Mouse (Mus musculus): ENCODE measurements around the gene Dnajb14. TPM values are rescaled to one million over a fixed set of nuclear protein-coding genes. Genes with fewer than 3 reads are reported as not detected.
A peak's percentile ranks its signal among the peaks of the same experiment; 100 is the strongest.

Gene Dnajb14
- polyA plus RNA-seq, 1 experiment from 2014 or later, result 15.8 TPM

GRCm38 (mm10) chr3:137929940-137930339, 62.5 kb downstream of the Dnajb14 start:
- H3K27me3 ChIP-seq (replicated peaks), result no peaks in the 10 kb centered on the region
- ATAC-seq (replicated peaks), result no peak
- no peak overlapping the region for H3K4me2 ChIP-seq
- peaks cover 13% of the 10 kb centered on the region for H3K36me3 ChIP-seq (replicated peaks)
- no peaks in the 10 kb centered on the region for H3K4me1 ChIP-seq
- H3K4me3 ChIP-seq, result no peak overlapping the region
- H3K9me3 ChIP-seq, result no peaks in the 10 kb centered on the region
- no peak overlapping the region for H3K27ac ChIP-seq
- H3K9ac ChIP-seq, result no peak overlapping the region
- WGBS, result 94% methylated on average over 3 of the region's 3 CpGs

GRCm38 (mm10) chr3:137932748-137933147, 65.3 kb downstream of the Dnajb14 start:
- H3K4me2 ChIP-seq, result no peak overlapping the region
- no peak overlapping the region for H3K4me3 ChIP-seq
- no peaks in the 10 kb centered on the region for H3K27me3 ChIP-seq (replicated peaks)
- H3K27ac ChIP-seq, result no peak overlapping the region
- H3K9me3 ChIP-seq, result no peaks in the 10 kb centered on the region
- H3K36me3 ChIP-seq (replicated peaks), result peaks cover 4% of the 10 kb centered on the region; the same call in 1 of the 2 replicates
- no peak for ATAC-seq (replicated peaks)
- H3K4me1 ChIP-seq, result no peaks in the 10 kb centered on the region
- no peak overlapping the region for H3K9ac ChIP-seq
- 78% methylated on average over 7 of the region's 7 CpGs for WGBS

- Histone ChIP-seq H3K4me2 (no peak overlapping the region), H3K9ac (no peak overlapping the region), H3K4me3 (no peak overlapping the region), H3K27ac (no peak overlapping the region), H3K27me3 (replicated peaks) (no peaks in the 10 kb centered on the region), H3K9me3 (no peaks in the 10 kb centered on the region), H3K4me1 (no peaks in the 10 kb centered on the region), H3K36me3 (replicated peaks) (0 out of 2 replicates have a peak, but pooled peaks cover 4% of the 10 kb centered on the region)
- no peak for ATAC-seq (replicated peaks)
- 86% methylated on average over 3 of the region's 3 CpGs for WGBS
These were observed 66.5 kb downstream of the Dnajb14 start for GRCm38 (mm10) chr3:137933986-137934385.

- no peak overlapping the region for H3K4me2 ChIP-seq
- no peak overlapping the region for H3K27ac ChIP-seq
- no peak for ATAC-seq (replicated peaks)
- WGBS, result 36% methylated on average over 5 of the region's 5 CpGs
- H3K36me3 ChIP-seq (replicated peaks), result no peaks in the 10 kb centered on the region
- no peaks in the 10 kb centered on the region for H3K27me3 ChIP-seq (replicated peaks)
- no peak overlapping the region for H3K4me3 ChIP-seq
- H3K9ac ChIP-seq, result no peak overlapping the region
- no peaks in the 10 kb centered on the region for H3K9me3 ChIP-seq
- no peaks in the 10 kb centered on the region for H3K4me1 ChIP-seq
These were observed 68.4 kb downstream of the Dnajb14 start for GRCm38 (mm10) chr3:137935570-137936525.

DNA sequence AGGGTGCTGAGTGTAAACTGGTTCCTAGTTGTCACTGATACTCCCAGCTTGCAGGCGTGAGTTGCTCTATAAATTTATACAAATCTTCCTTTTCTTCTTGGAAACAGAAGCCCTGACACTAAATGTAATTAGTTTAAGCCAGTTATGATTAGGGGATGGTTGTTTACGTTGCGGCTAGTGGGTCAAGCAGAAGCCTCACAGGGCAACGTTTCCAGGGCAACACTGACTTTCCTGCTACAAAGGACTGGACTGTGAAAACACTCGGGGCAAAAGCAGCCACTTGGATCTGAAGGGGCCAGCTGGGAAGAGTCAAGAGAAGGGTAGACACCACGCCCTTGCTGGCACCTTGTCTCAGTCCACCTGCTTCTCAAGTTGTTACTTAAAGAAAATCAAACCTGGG, 69.1 kb downstream of the Dnajb14 start:
- H3K4me3 ChIP-seq, result no peak overlapping the region
- H3K9ac ChIP-seq, result no peak overlapping the region
- 0 out of 2 replicates have a peak overlapping the region, but pooled peaks have one; percentile 12 for H3K27ac ChIP-seq
- H3K27me3 ChIP-seq (replicated peaks), result no peaks in the 10 kb centered on the region
- H3K4me1 ChIP-seq, result no peaks in the 10 kb centered on the region
- ATAC-seq (replicated peaks), result no peak
- no peak overlapping the region for H3K4me2 ChIP-seq
- no peaks in the 10 kb centered on the region for H3K36me3 ChIP-seq (replicated peaks)
- no peaks in the 10 kb centered on the region for H3K9me3 ChIP-seq
- WGBS, result 27% methylated on average over 6 of the region's 6 CpGs

DNA sequence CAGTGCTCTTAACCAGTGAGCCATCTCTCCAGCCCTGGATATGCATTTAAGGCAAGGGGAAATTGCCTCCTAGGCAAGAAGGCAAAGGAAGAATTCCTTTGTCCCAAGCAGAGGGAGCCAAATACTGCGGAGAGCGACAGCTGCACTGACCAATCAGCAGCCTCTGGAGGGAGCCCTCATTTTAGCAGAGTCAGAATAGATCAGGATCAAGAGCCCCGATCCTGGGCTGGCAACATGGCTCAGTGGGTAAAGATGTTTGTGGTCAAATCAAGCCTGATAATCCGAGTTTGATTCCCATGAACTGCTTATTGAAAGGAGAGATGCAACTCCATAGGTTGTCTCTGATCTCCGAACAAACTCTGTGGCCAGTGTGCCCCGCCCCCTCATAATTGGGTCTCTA, 71.1 kb downstream of the Dnajb14 start:
- 32% methylated on average over 6 of the region's 6 CpGs for WGBS
- ATAC-seq (replicated peaks), result peak; percentile 54

GRCm38 (mm10) chr3:137940757-137941156, 73.3 kb downstream of the Dnajb14 start:
- no peak overlapping the region for H3K9ac ChIP-seq
- no peak overlapping the region for H3K4me2 ChIP-seq
- H3K4me3 ChIP-seq, result no peak overlapping the region
- no peak for ATAC-seq (replicated peaks)
- no peak overlapping the region for H3K27ac ChIP-seq
- 67% methylated on average over 4 of the region's 4 CpGs for WGBS
- no peaks in the 10 kb centered on the region for H3K4me1 ChIP-seq
- H3K9me3 ChIP-seq, result no peaks in the 10 kb centered on the region
- no peaks in the 10 kb centered on the region for H3K36me3 ChIP-seq (replicated peaks)
- no peaks in the 10 kb centered on the region for H3K27me3 ChIP-seq (replicated peaks)

More for the DNA sequence above, 71.1 kb downstream of the Dnajb14 start:
- Histone ChIP-seq H3K9ac (no peak overlapping the region), H3K9me3 (no peaks in the 10 kb centered on the region), H3K27ac (no peak overlapping the region), H3K4me3 (no peak overlapping the region), H3K27me3 (replicated peaks) (no peaks in the 10 kb centered on the region), H3K36me3 (replicated peaks) (no peaks in the 10 kb centered on the region), H3K4me2 (0 out of 2 replicates have a peak overlapping the region, but pooled peaks have one; percentile 4), H3K4me1 (no peaks in the 10 kb centered on the region)

GRCm38 (mm10) chr3:137941555-137941954, 74.1 kb downstream of the Dnajb14 start:
- Histone ChIP-seq H3K27me3 (replicated peaks) (no peaks in the 10 kb centered on the region), H3K27ac (no peak overlapping the region), H3K36me3 (replicated peaks) (no peaks in the 10 kb centered on the region), H3K4me1 (no peaks in the 10 kb centered on the region), H3K4me2 (no peak overlapping the region), H3K9ac (no peak overlapping the region), H3K9me3 (no peaks in the 10 kb centered on the region), H3K4me3 (no peak overlapping the region)
- no peak for ATAC-seq (replicated peaks)

DNA sequence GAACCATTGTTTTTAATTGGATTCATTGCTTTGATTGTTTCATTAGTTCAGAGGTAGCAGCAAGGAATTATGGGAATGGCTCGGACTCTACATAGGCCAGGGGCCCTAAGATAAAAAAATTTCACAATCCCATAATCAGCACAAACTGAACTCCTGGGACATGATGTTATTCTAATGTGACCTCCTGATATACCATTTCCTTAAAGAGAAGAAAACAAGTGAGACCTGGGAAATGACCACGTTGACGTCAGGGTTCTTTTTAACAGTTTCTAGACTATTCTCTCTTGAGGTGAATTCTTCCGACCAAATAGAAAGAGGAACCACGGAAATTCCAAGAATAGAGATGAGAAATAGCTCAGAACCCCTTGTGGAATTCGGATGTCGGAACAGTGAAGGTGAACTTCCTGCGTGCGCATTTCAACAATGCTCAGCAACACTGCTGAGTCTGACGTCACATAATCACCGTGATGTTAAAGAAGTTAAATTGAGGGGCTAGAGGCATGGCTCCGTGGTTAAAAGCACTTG, 74.7 kb downstream of the Dnajb14 start:
- Histone ChIP-seq H3K4me3 (no peak overlapping the region), H3K36me3 (replicated peaks) (no peaks in the 10 kb centered on the region), H3K27ac (no peak overlapping the region), H3K9ac (no peak overlapping the region), H3K4me2 (no peak overlapping the region), H3K27me3 (replicated peaks) (no peaks in the 10 kb centered on the region), H3K9me3 (no peaks in the 10 kb centered on the region), H3K4me1 (no peaks in the 10 kb centered on the region)
- WGBS, result 92% methylated on average over 12 of the region's 12 CpGs
- no peak for ATAC-seq (replicated peaks)

DNA sequence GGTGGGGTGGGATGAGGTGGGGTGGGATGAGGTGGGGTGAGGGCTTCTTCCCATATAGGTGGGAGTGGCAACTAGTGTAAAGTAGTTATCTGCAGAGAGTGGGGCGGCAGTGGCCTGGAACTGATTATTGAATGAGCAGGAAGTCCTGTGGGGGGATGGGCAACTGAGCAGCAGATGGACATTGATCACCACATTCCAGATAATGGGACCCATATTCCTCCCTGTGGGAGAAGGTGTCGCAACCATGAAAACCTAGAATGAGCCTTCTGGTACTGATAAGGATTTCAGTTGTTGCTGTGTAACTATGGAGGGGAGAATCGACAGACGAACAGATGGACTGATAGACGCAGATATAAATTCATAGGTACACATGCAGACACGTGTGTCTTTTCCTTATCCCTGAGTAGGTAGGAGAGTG, 76.3 kb downstream of the Dnajb14 start:
- no peak overlapping the region for H3K4me2 ChIP-seq
- 89% methylated on average over 6 of the region's 6 CpGs for WGBS
- no peak overlapping the region for H3K27ac ChIP-seq
- H3K9ac ChIP-seq, result no peak overlapping the region
- no peaks in the 10 kb centered on the region for H3K36me3 ChIP-seq (replicated peaks)
- H3K9me3 ChIP-seq, result no peaks in the 10 kb centered on the region
- ATAC-seq (replicated peaks), result no peak
- H3K4me3 ChIP-seq, result no peak overlapping the region
- H3K4me1 ChIP-seq, result no peaks in the 10 kb centered on the region
- H3K27me3 ChIP-seq (replicated peaks), result no peaks in the 10 kb centered on the region

DNA sequence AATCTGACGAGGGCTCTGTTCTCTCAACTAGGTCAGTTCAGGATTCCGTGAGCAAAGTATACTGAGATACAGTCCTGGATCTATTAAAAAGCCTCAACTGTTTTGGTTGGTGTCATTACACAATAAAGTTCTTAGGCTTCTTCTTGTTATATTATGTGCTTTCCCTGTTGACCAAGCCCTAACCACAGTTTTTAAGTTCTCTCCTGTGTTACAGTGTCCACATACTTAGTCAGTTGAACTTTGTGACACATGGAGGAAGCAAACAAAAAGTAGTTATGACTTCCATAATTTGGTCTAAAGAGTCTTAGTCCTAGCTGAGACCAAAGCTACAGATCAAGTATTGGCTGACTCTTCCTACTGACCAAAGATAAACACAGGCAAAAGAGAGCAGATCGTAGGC, 79.4 kb downstream of the Dnajb14 start:
- no peak for ATAC-seq (replicated peaks)

DNA sequence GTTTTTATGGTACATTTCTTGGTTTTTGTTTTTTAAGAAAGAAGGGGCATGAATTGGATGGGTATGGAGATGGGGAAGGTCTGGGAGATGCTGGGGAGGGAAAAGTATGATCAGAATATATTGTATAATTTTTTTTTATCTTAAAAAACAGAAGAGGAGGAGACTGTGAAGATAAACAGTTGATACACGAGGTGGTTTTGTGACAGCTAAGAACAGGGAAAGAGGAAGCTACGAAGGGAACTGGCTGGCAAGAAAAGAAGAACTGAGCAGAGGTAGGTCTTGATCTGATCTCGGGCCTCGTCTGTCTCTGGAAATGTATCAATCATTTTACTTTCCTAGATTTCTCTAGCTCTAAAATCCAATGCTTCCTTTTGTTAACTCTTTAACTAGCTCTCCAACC, 80.0 kb downstream of the Dnajb14 start:
- no peak overlapping the region for H3K4me2 ChIP-seq
- WGBS, result 81% methylated on average over 4 of the region's 4 CpGs
- H3K36me3 ChIP-seq (replicated peaks), result no peaks in the 10 kb centered on the region
- H3K27ac ChIP-seq, result no peak overlapping the region
- H3K4me3 ChIP-seq, result no peak overlapping the region
- no peak for ATAC-seq (replicated peaks)
- peaks cover 9% of the 10 kb centered on the region for H3K4me1 ChIP-seq
- no peak overlapping the region for H3K9ac ChIP-seq
- H3K9me3 ChIP-seq, result no peaks in the 10 kb centered on the region
- H3K27me3 ChIP-seq (replicated peaks), result no peaks in the 10 kb centered on the region

More for the DNA sequence above, 79.4 kb downstream of the Dnajb14 start:
- H3K36me3 ChIP-seq (replicated peaks), result no peaks in the 10 kb centered on the region
- H3K9ac ChIP-seq, result no peak overlapping the region
- no peak overlapping the region for H3K27ac ChIP-seq
- 90% methylated on average over 3 of the region's 3 CpGs for WGBS
- no peak overlapping the region for H3K4me3 ChIP-seq
- H3K27me3 ChIP-seq (replicated peaks), result no peaks in the 10 kb centered on the region
- H3K9me3 ChIP-seq, result no peaks in the 10 kb centered on the region
- H3K4me1 ChIP-seq, result peaks cover 2% of the 10 kb centered on the region
- H3K4me2 ChIP-seq, result no peak overlapping the region

All from midbrain, embryonic 15.5 days (tissue).